Mouse (Mus musculus) right cerebral cortex, postnatal 14 days (tissue): ENCODE data around the gene Eif3k.

Experiments used
- DNase-seq: peaks from one replicate; pipeline ENCODE4 v3.0.0; 2022

The Eif3k gene

DNA sequence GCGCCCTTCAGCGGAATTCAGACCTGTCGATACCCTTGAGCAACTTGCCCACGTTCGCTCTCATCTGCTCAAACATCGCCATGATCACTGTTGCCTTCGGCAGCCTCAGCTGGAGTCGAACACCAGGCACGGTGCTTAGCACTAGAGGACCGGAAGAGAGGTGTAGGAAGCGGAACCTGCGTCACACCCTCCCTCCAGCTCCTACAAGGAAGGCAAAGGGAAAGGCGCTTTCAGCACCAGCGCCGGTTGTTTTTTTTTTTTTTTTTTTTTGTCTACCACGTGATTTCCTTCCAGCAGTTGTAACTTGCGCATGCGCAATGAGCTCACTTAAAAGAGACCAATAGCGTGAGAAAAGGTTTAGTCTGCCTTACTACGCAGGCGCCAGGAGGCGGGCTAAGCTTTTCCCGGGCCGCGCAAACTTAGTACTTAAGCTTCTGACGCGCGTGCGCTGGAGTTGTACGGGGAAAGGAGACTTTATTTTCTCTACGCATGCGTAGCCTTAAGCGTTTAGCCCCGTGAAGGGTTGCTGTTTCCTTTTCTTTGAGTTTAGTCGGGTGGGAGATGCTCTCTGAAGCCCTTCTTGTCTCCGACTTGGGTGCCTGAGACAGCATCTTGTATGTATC is at the start of gene Eif3k, which contains the start of gene Map4k1:
Eif3k (minus strand) TSS at position 214 of the 623 bp plus-strand sequence.
Map4k1 (plus strand) TSS at position 400 of the 623 bp plus-strand sequence.
- DNase-seq, result peak; percentile 98

DNA sequence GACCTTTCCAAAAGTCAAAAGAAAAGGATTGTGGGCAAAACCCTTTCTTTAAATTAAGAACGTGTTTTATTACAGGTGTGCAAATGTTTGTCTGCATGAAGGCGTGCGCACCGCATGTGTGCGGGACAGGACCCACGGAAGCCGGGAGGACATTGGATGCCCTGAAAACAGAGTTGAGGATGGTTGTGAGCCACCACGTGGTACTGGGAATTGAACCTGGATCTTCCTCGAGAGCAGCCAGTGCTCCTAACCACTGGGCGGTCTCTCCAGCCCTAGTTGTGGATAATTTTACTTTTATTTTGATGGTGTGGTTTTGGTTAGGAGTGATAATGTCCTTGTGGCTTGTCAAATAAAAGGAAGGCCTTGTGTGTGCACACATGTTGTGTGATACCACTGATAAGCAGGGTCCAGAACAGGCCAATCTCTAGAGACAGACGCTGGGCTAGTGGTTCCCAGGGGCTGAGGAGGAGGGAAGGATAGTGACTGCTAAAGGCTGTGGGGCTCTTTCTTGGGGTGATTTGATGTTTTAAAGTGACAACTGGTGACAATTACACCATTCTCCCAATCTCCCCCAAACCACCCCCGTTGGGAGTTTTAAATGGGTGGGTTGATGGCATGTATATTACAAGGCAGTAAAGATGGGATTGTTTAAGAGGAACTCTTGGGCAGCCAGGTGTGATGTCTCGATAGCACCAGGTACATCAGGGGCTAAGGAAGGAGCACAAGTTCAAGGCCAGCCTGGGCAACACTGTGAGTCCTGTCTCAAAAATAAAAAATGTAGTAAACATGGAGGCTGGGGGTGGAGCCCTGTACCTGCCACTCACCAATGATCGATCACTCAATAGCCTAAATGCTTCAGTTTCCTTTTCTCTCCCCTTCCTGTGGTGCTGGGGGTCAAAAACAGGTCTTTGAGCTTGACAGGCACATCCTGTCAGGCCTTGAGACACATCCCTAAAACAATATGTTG is 48.3 kb upstream of the Eif3k start:
- no peak for DNase-seq

DNA sequence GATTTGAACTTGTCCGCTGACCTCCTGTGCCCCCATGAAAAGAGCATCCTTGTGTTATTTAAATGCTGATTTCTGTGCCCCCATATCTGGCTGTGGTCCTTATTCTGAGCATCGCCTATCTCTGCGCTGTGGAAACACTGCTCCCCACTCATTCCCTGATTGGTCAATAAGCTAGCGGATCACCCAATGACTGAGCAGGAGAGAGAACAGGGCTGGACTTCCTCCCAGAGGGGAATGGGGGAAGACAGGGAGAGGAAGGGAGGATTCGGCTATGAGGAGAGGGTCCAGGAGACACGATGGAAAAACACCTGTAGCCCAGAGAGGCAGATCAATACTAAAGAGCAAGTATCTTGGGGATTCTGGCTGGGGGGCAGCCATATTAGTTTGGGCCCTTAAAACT is 47.1 kb upstream of the Eif3k start:
- no peak for DNase-seq

DNA sequence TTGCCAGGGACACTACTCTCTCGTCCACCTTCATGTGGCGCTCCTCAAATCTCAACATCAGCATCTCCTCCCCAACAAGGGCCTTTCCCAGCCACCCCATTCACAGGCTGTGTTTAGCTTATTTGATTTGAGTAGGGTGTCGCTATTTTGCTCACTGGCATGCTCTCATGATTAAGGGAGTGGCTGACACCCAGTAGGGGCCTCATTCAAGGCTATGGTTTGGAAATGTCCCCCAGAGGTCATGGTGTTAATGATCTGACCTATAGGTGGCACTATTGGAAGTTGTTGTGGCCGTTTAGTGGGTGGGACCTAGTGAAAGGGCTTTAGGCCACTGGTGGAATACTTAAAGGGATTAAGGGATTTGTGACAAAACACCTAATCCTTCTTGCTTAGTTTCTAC is 45.1 kb upstream of the Eif3k start:
- DNase-seq, result no peak

DNA sequence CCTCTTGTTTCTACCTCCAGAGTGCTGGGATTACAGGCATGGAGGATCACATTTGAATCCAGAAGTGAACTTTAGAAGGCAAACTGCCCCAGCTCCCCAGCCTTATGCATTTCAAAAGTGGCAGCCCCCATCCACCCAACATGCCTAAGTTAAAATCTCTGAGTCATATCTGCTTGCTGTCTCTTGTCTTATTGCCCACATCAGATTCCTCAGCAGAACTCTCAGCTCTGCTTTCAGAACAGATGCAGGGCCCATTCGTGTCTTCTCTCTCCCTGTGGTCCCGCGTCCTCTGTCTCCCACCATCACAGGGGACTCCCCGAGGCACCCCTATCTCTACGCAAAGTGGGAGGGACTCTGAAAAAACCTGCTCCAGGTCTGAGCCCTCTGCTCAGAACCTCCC is 44.5 kb upstream of the Eif3k start:
- DNase-seq, result no peak

DNA sequence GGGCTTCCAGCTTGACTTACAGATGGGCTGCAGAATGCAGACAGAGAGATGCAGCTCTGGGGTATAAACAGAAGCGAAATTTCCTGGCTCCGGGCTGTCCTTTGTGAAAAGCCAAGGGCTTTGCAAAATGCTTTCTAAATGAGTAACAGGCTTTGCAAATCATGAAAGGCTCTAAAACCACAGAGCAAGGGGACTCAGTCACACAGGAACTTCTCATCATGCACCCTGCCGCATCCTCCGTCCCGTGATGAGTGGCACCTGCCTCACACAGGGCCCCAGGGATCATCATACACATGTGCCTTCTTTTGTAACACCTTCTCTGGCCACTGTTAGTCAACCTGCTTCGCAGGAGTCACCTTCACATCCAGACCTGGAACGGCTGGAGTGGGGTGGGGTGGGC is 43.9 kb upstream of the Eif3k start:
- no peak for DNase-seq

DNA sequence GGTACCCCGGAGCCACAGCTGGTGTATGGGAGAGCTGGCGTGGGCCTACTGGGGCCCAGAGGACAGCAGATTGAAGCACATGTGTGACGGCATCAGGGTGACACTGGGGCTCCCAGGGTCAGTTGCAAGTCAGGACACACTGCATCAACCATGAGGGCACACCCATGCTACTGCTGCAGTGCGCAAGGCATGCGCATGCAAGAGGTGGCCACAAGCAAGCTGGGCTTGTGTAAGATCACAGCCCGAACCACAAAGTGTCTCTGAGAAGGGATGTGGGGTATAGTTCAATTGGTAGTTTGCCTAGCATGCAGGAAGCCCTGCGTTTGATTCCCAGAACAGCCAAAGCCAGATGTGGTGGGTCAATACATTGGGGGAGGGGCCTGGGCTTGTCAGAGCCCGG is 41.9 kb upstream of the Eif3k start:
- DNase-seq, result no peak

DNA sequence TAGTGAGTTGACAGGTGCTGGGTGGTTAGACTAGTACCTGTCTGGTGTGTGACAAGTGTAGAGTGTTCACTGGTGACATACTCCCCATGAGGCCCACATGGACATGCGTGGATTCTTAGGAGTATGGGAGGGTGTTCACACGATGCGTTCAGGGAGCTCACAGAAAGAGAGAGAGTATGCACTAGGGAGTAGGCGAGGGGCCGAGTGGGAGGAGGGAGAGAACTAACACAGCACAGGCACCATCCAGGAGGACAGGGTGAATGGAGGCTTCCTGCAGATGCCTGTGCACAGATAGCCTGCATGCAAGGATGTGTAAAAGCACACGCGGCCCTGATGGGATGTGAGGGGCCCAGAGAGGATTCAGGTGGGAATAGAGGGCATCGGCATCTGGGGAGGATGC is 40.8 kb upstream of the Eif3k start:
- DNase-seq, result no peak

DNA sequence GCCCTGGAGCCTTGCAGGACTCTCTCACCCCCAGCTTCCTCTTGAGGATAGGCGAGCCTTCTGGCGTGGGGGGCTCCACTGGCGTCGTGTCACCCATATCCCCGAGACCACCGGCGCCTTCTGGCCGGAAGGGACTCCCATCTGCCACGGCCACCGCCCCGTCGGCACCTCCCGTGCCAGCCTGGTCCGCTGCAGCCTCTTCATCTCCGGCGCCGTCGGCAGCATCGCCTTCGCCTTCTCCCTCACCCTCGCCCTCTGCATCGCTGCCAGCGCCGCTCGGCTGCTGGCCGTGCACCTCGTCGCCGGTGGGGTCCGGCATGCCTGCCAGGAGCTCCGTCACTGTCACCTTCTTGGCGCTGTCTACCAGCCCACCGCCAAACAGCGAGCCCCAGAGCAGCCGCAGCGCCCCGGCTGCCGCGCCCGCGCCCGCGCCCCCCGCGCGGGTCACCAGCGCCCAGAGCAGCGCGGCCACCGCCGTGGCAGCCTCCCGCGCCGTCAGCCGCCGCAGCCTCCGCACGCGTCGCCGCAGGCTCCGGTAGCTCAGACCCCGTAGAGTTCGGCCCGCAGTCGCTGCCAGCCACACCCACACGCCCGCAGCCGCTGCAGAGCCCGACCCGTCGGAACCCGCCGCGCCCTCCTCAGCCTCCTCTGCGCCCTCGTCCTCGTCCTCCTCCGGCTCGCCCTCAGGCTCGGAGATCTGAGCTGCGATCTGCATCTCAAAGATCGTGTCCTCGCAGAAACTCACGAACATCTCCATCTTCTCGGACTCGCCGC is 38.0 kb upstream of the Eif3k start:
- DNase-seq, result no peak

DNA sequence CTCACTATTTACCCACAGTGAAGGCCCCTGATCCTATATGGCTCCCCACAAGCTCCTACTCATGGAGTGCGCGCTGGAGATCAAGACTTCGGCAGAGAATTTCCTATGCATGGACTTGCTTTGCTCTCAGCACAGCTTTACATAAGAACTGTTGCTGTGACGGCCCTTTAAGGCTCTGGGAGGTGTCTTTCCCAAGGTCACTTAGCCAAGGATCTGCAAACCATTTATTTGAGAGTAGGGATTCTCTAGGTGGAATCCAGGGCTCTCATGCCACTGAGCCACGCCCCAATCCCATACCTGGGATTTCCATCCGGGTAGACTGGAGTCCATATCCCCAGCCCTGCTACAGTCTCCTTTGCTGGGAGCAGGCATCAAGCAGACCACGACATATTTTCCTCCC is 35.6 kb upstream of the Eif3k start:
- DNase-seq, result no peak

DNA sequence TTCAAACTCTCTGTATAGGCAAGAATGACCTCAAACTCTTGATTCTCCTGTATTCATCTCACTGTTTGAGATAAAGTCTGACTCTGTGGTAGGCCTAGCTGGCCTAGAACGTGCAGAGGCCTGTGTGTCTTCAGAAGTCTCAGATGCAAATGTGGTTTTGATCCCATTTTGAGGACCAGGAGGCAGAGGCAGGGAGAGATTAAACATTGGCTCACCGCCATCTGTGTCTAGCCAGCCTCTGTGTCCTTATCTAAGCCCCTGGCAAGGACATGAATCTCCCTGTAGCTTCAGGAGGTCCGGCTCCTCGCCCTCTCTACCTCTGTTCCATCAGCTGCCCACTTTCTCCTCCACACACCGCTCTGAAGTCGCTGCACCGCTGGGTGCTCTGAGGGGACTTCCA is 34.8 kb upstream of the Eif3k start:
- DNase-seq, result no peak

DNA sequence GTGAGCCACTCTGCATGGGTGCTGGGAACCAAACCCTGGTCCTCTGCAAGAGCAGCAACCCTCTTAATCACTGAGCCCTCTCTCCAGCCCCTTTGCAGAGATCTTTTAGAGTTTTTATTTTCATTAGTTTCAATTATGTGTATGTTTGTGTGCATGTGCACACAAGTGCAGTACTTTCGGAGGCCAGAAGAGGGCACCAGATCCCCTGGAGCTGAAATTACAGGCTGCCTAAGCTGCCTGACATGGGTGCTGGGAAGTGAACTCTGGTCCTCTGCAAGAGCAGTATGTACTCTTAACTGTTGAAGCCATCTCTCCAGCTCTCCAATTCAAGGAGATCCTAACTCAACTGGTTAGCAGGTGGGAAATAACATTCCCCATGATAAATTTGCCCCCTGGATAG is 33.3 kb upstream of the Eif3k start:
- DNase-seq, result no peak

DNA sequence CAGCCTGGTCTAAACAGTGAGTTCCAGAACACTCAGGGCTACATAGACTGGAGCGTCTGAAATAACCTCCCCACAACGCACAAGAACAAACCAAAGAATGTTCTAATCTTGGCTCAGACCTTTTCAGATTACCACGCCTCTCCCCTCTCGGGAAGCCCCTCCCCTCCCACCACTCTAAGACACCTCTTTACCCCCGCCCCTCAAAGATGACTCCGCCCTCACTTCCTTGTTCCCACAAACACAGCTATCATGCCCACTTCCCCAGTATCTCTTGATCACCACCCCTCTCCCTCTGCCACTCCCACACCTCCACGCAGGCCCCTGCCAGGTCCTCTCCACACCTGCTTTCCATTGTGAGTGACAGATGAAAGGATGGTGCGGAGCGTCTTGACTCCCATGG is 27.1 kb upstream of the Eif3k start:
- no peak for DNase-seq

DNA sequence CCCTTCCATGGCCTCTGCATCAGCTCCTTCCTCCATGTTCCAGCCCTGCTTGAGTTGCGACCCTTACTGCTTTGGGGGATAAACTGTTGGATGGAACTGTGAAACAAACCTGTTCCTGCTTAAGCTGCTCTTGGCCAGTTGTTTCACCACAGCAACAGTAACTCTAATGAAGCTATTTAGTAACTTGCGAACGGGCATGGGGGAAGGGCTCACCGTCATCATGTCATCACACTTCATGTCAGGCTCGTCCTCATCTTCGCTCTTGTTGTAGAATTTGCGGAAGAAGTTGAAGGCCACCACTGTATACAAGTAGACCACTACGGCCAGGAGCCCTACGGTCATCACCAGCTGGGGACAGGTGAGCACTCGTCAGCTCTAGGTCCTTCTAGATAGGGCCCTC is 26.5 kb upstream of the Eif3k start:
- no peak for DNase-seq

DNA sequence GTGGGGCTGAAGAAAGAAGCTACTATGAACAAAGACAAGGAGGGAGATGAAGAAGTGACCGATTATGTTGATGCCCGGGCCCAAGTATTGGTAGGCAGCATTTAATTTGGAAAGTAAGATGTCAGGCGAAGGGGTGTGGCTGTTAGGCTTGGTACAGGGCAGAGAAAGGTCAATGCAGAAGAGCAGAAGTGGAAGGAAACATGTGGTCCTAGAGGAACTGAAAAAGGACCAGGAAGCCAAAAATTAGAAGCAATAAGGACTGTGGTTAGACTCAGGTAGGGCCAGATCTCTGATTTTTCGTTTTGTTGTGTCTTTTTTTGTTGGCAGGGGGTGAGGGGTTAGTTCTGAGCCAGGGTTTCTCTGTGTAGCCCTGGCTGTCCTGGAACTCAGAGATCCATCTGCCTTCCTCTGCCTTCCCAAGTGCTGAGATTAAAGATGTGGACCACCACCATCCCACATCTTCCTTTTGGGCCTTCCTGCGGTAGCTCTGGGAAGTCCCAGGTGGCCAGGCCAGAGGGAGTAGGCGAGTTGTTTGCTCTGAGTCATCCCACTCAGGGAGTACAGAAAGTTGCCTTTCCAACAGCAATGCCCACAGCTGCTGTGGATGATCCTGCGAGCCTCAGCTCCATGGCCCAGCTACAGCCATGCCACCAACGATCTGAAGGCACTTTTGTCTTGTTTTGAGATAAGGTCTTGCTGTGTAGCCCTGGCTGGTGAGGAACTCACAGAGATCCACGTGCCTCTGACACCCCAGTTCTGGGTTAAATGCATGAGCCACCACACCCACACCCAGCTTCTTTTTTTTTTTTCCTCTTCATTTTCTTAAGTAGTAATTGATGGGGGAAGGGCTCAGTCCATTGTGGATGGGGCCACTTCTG is 25.8 kb upstream of the Eif3k start:
- DNase-seq, result no peak

DNA sequence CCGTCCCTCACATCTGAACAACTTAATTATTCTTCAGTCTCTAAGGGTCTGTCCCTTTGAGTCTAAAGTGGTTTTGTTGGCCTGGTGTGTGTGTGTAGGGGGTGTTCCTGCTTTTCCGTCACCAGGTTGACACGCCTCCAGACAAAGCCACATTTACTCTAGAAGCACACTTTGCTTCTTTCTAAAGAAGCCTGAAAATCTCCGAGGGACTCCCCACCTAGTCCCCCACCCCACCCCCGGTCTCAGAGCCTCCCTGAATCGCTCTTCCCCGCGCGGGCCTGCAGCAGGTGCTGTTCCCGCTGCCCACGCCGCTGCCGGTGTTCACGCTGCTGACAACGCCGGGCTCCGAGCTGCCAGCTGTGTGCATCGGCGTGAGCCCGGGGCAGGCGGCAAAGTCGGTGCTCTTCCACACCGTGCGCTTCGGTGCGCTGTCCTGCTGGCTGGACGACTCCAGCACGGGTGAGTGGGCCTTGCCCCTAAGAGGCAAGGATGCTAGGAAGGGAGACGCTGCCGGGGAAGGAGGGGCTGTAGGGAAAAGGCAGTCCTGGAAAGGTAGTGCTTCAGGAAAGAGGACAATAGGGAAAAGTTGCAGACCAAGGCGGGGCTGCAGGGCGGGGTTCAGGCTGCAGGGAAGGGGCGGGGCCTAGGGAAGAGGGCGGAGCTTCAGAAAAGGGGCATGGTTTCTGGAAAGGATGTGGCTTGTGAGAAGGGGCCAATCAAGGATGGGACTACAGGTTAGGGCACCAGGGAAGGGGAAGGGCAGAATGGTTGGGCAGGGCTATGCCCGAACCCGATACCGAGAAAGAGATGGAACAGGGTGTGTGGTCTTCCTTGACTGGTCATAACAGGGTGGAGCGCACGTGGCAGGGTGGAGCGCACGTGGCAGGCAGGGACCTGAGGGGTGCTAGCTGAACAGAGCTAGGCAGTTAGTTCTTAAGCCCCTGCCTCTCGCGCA is 19.3 kb upstream of the Eif3k start:
- peak; percentile 40 for DNase-seq

DNA sequence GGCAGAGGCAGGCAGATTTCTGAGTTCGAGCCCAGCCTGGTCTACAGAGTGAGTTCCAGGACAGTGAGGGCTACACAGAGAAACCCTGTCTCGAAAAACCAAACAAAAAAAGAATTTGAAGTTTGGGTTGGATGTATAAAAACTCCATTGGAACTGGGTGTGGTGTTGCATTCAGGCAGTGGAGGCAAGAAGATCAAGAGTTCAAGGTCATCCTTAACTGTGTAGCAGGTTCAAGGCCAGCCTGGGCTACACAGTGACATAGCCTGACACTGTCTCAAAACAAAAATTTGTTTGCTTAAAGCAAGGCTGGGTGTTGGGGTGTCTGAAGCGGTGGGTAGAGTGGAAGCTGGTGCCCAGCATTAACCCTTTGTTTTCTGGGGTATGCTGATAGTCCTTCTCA is 11.7 kb upstream of the Eif3k start:
- no peak for DNase-seq

DNA sequence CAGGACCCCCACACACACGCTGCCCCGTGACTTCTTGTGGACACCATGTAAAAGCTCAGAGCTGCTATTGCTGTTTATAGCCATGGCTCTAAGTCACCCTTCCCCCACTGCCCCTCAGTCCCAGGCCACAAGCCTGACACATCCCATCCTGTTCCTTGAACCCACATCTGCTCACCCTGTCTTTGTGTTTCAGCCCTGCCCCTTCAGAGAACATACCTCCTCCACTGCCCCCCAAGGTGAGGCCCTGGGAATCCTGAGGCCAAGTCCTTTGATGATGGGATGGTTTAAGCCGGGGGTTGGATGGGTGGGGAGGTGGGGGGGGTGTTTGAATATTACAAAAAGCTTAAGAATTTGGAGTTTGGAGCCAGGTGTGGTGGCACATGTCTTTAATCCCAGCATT is 11.3 kb upstream of the Eif3k start:
- no peak for DNase-seq

DNA sequence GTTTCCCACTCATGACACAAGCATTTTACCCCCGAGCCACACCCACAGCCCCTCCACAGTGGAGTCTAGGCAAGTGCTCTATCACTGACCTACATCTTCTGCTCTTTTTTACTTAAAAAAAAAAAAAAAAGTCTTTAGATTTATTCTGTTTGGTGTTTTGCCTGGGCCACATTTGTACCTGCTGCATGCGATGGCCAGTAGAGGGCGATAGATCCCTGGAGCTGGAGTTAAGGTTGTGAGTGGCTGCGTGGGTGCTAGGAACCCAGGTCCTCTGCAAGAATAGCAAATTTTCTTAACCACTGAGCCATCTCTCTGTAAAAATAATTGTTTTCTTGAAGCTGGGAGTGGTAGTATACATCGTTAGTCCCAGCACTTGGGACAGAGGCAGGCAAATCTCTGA is 10.0 kb upstream of the Eif3k start:
- DNase-seq, result no peak

DNA sequence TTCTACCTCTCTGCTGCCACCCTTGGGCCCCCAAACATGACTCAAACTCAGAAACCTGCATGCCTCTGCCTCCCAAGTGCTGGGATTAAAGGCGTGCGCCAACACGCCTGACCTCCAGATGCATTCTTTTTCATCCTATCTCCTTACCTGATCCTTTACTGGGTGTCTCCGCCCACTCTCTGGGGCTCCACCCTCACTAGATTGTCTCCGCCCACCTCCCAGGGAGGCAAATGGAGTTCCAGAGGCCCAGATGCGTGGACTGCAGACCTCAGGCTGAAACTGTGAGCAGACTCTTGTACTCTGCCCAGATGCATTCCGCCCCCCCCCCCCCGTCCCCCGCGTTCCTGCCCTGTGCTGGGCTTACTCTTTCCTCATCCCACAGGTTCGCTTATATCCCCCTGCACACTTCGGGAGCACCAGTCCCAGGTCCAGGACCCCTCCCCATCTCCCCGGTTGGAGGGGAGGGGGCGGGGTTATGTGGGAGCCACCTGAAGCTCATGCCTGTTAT is 9.2 kb upstream of the Eif3k start:
- DNase-seq, result no peak

DNA sequence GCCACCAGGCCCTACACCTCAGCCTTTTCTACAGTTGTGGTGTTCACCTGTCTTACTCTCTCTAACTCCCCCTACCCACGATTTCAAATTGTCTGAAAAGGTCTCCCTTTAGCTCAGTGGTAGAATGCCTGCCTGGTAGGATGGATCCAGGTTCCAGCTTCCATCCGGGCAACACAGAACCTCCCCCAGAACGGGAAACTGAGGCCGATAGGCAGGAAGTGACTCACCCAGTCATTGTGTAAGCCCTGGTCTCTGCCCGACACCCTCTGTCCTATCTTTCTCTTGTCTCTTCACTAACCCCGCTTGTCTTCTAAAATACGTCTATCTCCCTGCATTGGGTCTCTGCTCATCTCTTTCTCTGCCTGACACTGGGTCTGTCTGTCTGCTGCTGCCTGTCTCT is 3.5 kb upstream of the Eif3k start:
- DNase-seq, result no peak
